Mouse (Mus musculus) midbrain, embryonic 13.5 days (tissue): Measurements from ENCODE around the gene Tcam1. TPM values are rescaled to one million over a fixed set of nuclear protein-coding genes. Genes with fewer than 3 reads are reported as not detected.

Experiments
- ATAC-seq: fragments of 200-750 bp; cut with Nextera tagmentation; 2 replicates; pipeline ENCODE4 v1.8.0; 2017; ENCODE audit warnings: mild to moderate bottlenecking, moderate TSS enrichment, moderate library complexity
- H3K27ac ChIP-seq: fragments of 300-500 bp; sonication (generic); 2 replicates; pipeline ENCODE4 v1.5.1; 2015; ENCODE audit warnings: inconsistent platforms, mild to moderate bottlenecking, moderate library complexity
- H3K27me3 ChIP-seq: fragments of 300-500 bp; sonication (generic); 2 replicates; pipeline ENCODE4 v1.6.1; 2015; ENCODE audit warnings: mild to moderate bottlenecking, inconsistent platforms
- H3K36me3 ChIP-seq: fragments of 300-500 bp; sonication (generic); 2 replicates; pipeline ENCODE4 v1.6.1; 2015; ENCODE audit warnings: mild to moderate bottlenecking, inconsistent platforms
- H3K4me1 ChIP-seq: fragments of 300-500 bp; sonication (generic); replicated peaks from 2 replicates; pipeline ENCODE4 v1.6.1; 2015; ENCODE audit warnings: inconsistent platforms
- H3K4me2 ChIP-seq: fragments of 300-500 bp; sonication (generic); replicated peaks from 2 replicates; pipeline ENCODE4 v1.6.1; 2015; ENCODE audit warnings: moderate library complexity, mild to moderate bottlenecking, inconsistent platforms
- H3K4me3 ChIP-seq: fragments of 300-500 bp; sonication (generic); replicated peaks from 2 replicates; pipeline ENCODE4 v1.5.1; 2015; ENCODE audit warnings: mild to moderate bottlenecking, inconsistent platforms
- H3K9ac ChIP-seq: fragments of 300-500 bp; sonication (generic); replicated peaks from 2 replicates; pipeline ENCODE4 v1.6.1; 2015; ENCODE audit warnings: mild to moderate bottlenecking, inconsistent platforms
- H3K9me3 ChIP-seq: fragments of 300-500 bp; sonication (generic); 2 replicates; pipeline ENCODE4 v1.6.1; 2016; ENCODE audit warnings: mild to moderate bottlenecking, inconsistent platforms
- WGBS: fragments of 180-500 bp; shearing (Covaris S2); methylation state at CpG from one replicate; pipeline ENCODE4 v1.1.7; 2015; 5-methylcytosine and 5-hydroxymethylcytosine counted together
- polyA plus RNA-seq: library from polyadenylated mRNA; unstranded; fragments of >200 nt; fragmentation: Nextera tagmentation; extraction: Ambion mirVana; gene quantifications from 2 replicates; pipeline ENCODE4 v1.2.1, GENCODE M21; 2015

Gene Tcam1
- polyA plus RNA-seq, 1 experiment from 2014 or later: 0.16 TPM

GRCm38 (mm10) chr11:106274971-106275411, 1.5 kb upstream of the Tcam1 start:
- no peak overlapping the region for H3K9ac ChIP-seq
- H3K27ac ChIP-seq: no peak overlapping the region
- H3K9me3 ChIP-seq: no peaks in the 10 kb centered on the region
- H3K4me1 ChIP-seq: peaks cover 32% of the 10 kb centered on the region
- no peak overlapping the region for H3K4me3 ChIP-seq
- H3K4me2 ChIP-seq: no peak overlapping the region
- no peaks in the 10 kb centered on the region for H3K36me3 ChIP-seq
- WGBS: 86% methylated on average over 7 of the region's 7 CpGs
- no peak for ATAC-seq
- H3K27me3 ChIP-seq: 0 out of 2 replicates have a peak, but pooled peaks cover 8% of the 10 kb centered on the region

GRCm38 (mm10) chr11:106282452-106282851, 6.0 kb downstream of the Tcam1 start:
- Histone ChIP-seq H3K9ac (no peak overlapping the region), H3K36me3 (no peaks in the 10 kb centered on the region), H3K4me1 (no peaks in the 10 kb centered on the region), H3K9me3 (no peaks in the 10 kb centered on the region), H3K27me3 (0 out of 2 replicates have a peak, but pooled peaks cover 7% of the 10 kb centered on the region), H3K4me2 (no peak overlapping the region), H3K4me3 (no peak overlapping the region), H3K27ac (no peak overlapping the region)
- ATAC-seq: no peak
- 87% methylated on average over 6 of the region's 6 CpGs for WGBS

- H3K36me3 ChIP-seq: no peaks in the 10 kb centered on the region
- no peaks in the 10 kb centered on the region for H3K27me3 ChIP-seq
- H3K27ac ChIP-seq: no peak overlapping the region
- H3K9ac ChIP-seq: no peak overlapping the region
- WGBS: 88% methylated on average over 4 of the region's 4 CpGs
- no peak overlapping the region for H3K4me3 ChIP-seq
- no peaks in the 10 kb centered on the region for H3K4me1 ChIP-seq
- no peaks in the 10 kb centered on the region for H3K9me3 ChIP-seq
- H3K4me2 ChIP-seq: no peak overlapping the region
- ATAC-seq: no peak
These were observed 6.9 kb downstream of the Tcam1 start for GRCm38 (mm10) chr11:106283371-106283770.

GRCm38 (mm10) chr11:106284126-106284525, 7.7 kb downstream of the Tcam1 start:
- 75% methylated on average over 8 of the region's 8 CpGs for WGBS
- no peak for ATAC-seq
- no peak overlapping the region for H3K9ac ChIP-seq

GRCm38 (mm10) chr11:106286206-106286605, 9.7 kb downstream of the Tcam1 start:
- Histone ChIP-seq H3K36me3 (no peaks in the 10 kb centered on the region), H3K9me3 (no peaks in the 10 kb centered on the region), H3K4me2 (no peak overlapping the region), H3K4me1 (no peaks in the 10 kb centered on the region), H3K27me3 (no peaks in the 10 kb centered on the region), H3K9ac (no peak overlapping the region), H3K4me3 (no peak overlapping the region), H3K27ac (no peak overlapping the region)
- 87% methylated on average over 7 of the region's 7 CpGs for WGBS
- no peak for ATAC-seq

More at GRCm38 (mm10) chr11:106284126-106284525, 7.7 kb downstream of the Tcam1 start:
- Histone ChIP-seq H3K4me1 (no peaks in the 10 kb centered on the region), H3K4me2 (no peak overlapping the region), H3K27me3 (no peaks in the 10 kb centered on the region), H3K4me3 (no peak overlapping the region), H3K36me3 (no peaks in the 10 kb centered on the region), H3K27ac (no peak overlapping the region), H3K9me3 (no peaks in the 10 kb centered on the region)

GRCm38 (mm10) chr11:106286987-106287386, 10.5 kb downstream of the Tcam1 start:
- Histone ChIP-seq H3K27ac (no peak overlapping the region), H3K27me3 (no peaks in the 10 kb centered on the region), H3K4me3 (no peak overlapping the region), H3K9me3 (no peaks in the 10 kb centered on the region), H3K4me1 (no peaks in the 10 kb centered on the region), H3K9ac (no peak overlapping the region), H3K4me2 (no peak overlapping the region), H3K36me3 (no peaks in the 10 kb centered on the region)
- 73% methylated on average over 11 of the region's 11 CpGs for whole genome bisulfite sequencing
- no peak for ATAC-seq

GRCm38 (mm10) chr11:106289369-106289768, 12.9 kb downstream of the Tcam1 start:
- ATAC-seq: no peak
- H3K27me3 ChIP-seq: no peaks in the 10 kb centered on the region
- H3K4me2 ChIP-seq: no peak overlapping the region
- no peaks in the 10 kb centered on the region for H3K4me1 ChIP-seq
- no peak overlapping the region for H3K9ac ChIP-seq
- no peak overlapping the region for H3K27ac ChIP-seq
- no peak overlapping the region for H3K4me3 ChIP-seq
- no peaks in the 10 kb centered on the region for H3K9me3 ChIP-seq
- H3K36me3 ChIP-seq: no peaks in the 10 kb centered on the region
- WGBS: 64% methylated on average over 8 of the region's 8 CpGs

GRCm38 (mm10) chr11:106290376-106290775, 13.9 kb downstream of the Tcam1 start:
- ATAC-seq: no peak
- H3K9ac ChIP-seq: no peak overlapping the region
- H3K4me2 ChIP-seq: no peak overlapping the region
- H3K4me1 ChIP-seq: no peaks in the 10 kb centered on the region
- 95% methylated on average over 5 of the region's 5 CpGs for WGBS
- no peak overlapping the region for H3K27ac ChIP-seq
- no peaks in the 10 kb centered on the region for H3K27me3 ChIP-seq
- H3K4me3 ChIP-seq: no peak overlapping the region
- no peaks in the 10 kb centered on the region for H3K36me3 ChIP-seq
- no peaks in the 10 kb centered on the region for H3K9me3 ChIP-seq

GRCm38 (mm10) chr11:106291861-106292260, 15.4 kb downstream of the Tcam1 start:
- H3K9me3 ChIP-seq: no peaks in the 10 kb centered on the region
- WGBS: 89% methylated on average over 2 of the region's 2 CpGs
- H3K4me3 ChIP-seq: no peak overlapping the region

GRCm38 (mm10) chr11:106301765-106302164, 25.3 kb downstream of the Tcam1 start, which contains the start of gene Gh:
Gh (minus strand) TSS chr11:106301865.
- H3K4me3 ChIP-seq: no peak within 1 kb of the TSS
- H3K9me3 ChIP-seq: no peaks in the 10 kb centered on the region
- no peaks in the 10 kb centered on the region for H3K27me3 ChIP-seq
- H3K36me3 ChIP-seq: no peaks in the 10 kb centered on the region
- H3K9ac ChIP-seq: no peak within 1 kb of the TSS
- H3K4me2 ChIP-seq: no peak within 1 kb of the TSS
- ATAC-seq: no peak
- no peak within 1 kb of the TSS for H3K27ac ChIP-seq
- no peaks in the 10 kb centered on the region for H3K4me1 ChIP-seq
- WGBS: 80% methylated on average over 9 of the region's 9 CpGs

More at GRCm38 (mm10) chr11:106291861-106292260, 15.4 kb downstream of the Tcam1 start:
- no peak for ATAC-seq
- no peaks in the 10 kb centered on the region for H3K27me3 ChIP-seq
- H3K4me2 ChIP-seq: no peak overlapping the region
- no peak overlapping the region for H3K9ac ChIP-seq
- H3K4me1 ChIP-seq: no peaks in the 10 kb centered on the region
- no peaks in the 10 kb centered on the region for H3K36me3 ChIP-seq
- no peak overlapping the region for H3K27ac ChIP-seq

GRCm38 (mm10) chr11:106302634-106303033, 26.2 kb downstream of the Tcam1 start:
- H3K27ac ChIP-seq: no peak overlapping the region
- H3K36me3 ChIP-seq: no peaks in the 10 kb centered on the region
- no peaks in the 10 kb centered on the region for H3K27me3 ChIP-seq
- H3K4me1 ChIP-seq: no peaks in the 10 kb centered on the region
- no peaks in the 10 kb centered on the region for H3K9me3 ChIP-seq
- H3K9ac ChIP-seq: no peak overlapping the region
- no peak overlapping the region for H3K4me3 ChIP-seq
- no peak overlapping the region for H3K4me2 ChIP-seq
- WGBS: 16% methylated on average over 2 of the region's 2 CpGs
- no peak for ATAC-seq

GRCm38 (mm10) chr11:106305348-106306064, 29.0 kb downstream of the Tcam1 start:
- WGBS: 84% methylated on average over 10 of the region's 10 CpGs
- Histone ChIP-seq H3K9me3 (no peaks in the 10 kb centered on the region), H3K27me3 (no peaks in the 10 kb centered on the region), H3K36me3 (no peaks in the 10 kb centered on the region), H3K9ac (no peak overlapping the region), H3K27ac (no peak overlapping the region), H3K4me2 (no peak overlapping the region), H3K4me1 (no peaks in the 10 kb centered on the region), H3K4me3 (no peak overlapping the region)
- no peak for ATAC-seq

GRCm38 (mm10) chr11:106306065-106306385, 29.6 kb downstream of the Tcam1 start:
- Histone ChIP-seq H3K36me3 (no peaks in the 10 kb centered on the region), H3K4me2 (no peak overlapping the region), H3K4me3 (no peak overlapping the region), H3K4me1 (no peaks in the 10 kb centered on the region), H3K9ac (no peak overlapping the region), H3K27ac (no peak overlapping the region), H3K9me3 (no peaks in the 10 kb centered on the region), H3K27me3 (no peaks in the 10 kb centered on the region)
- ATAC-seq: no peak
- 91% methylated on average over 3 of the region's 3 CpGs for WGBS
